Comparison of ENCODE assay signal across 8 mouse cellular contexts in the genomic region with DNA sequence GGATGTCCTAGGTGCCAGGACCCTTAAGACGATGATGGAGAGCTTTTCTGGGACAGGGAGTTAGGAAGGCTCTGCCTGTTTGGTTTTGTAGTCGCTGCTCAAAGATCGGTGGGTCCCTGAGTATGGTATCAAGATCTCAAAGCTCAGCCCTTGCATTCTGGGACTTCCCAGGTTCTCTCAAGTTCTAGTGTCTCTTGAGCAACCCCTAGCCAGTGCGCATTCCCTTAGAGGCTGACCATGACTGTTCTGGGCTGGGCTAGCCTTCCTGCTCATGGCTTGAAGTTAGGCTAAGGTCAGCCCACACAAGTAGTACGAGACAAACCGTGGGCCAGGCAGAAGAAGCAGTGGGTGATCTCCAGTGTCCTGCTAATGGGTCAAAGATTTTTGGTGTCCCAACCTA. TPM values are rescaled to one million over a fixed set of nuclear protein-coding genes. Genes with fewer than 3 reads are reported as not detected.
DNase-seq lines count a peak whose midpoint lies in the region; ATAC-seq and TF ChIP-seq lines count a peak whose summit lies in the region.

No protein-coding gene starts in this region.

- no peak for DNase-seq in heart, postnatal 14 days
- no peak for DNase-seq in CH12.LX (ENCODE audit: extremely low read depth)
- no peak for DNase-seq in liver, postnatal 0 days
- DNase-seq in ovary, postnatal 14 days (ENCODE audit: low spot score) = no peak
- no peak for DNase-seq in adrenal gland, adult 18-20 months (ENCODE audit: low spot score in 2 of 2)

- TF ChIP-seq CTCF in CH12.LX (conservative IDR thresholded peaks at IDR 0.05 in 1 of 2, IDR thresholded peaks at IDR 0.05 in 1 of 2; ENCODE audit: low read depth in 2 of 2, low read length in 2 of 2) = no peak
- no peak for TF ChIP-seq CTCF in liver, postnatal 0 days (IDR thresholded peaks at IDR 0.05; ENCODE audit: low read depth)

- TF ChIP-seq POLR2A in CH12.LX (IDR thresholded peaks at IDR 0.05; ENCODE audit: low read depth, low read length) = no peak

- ATAC-seq in heart, embryonic 12.5 days (ENCODE audit: insufficient number of reproducible peaks, low FRiP score) = no peak
- no peak for ATAC-seq in hindbrain, embryonic 12.5 days (ENCODE audit: low FRiP score)
- ATAC-seq in liver, postnatal 0 days = no peak
- no peak for ATAC-seq in megakaryocyte progenitor cell, adult 5-6 weeks (replicated peaks; ENCODE audit: poor library complexity)

- peaks cover 27% of the 10 kb centered on the region for H3K27me3 ChIP-seq in heart, embryonic 12.5 days (replicated peaks)
- no peaks in the 10 kb centered on the region for H3K27me3 ChIP-seq in CH12.LX (replicated peaks)
- H3K27me3 ChIP-seq in hindbrain, embryonic 12.5 days = peaks cover 48% of the 10 kb centered on the region
- peaks cover 22% of the 10 kb centered on the region for H3K27me3 ChIP-seq in liver, postnatal 0 days (ENCODE audit: insufficient read depth, low read length)

- dilution Hi-C loops in CH12.LX (cut with MboI; ENCODE audit: extremely low pct_ligation_motif_present, extremely low pct_unique_long_range_greater_than_20kb, low sequenced_read_pairs) = no loop called here

- TF ChIP-seq RAD21 in CH12.LX (IDR thresholded peaks at IDR 0.05; ENCODE audit: low read depth, low read length) = no peak

- in situ Hi-C loops in CH12.LX (cut with MboI; ENCODE audit: low pct_ligation_motif_present, low pct_unique_long_range_greater_than_20kb, low sequenced_read_pairs) = loop anchor here (5.0 kb wide), 1 partner anchor 169 kb away; no protein-coding TSS in a partner anchor

- peak overlapping the region; percentile 69; the same call in 1 of the 2 replicates for H3K9ac ChIP-seq in heart, embryonic 12.5 days
- peak overlapping the region; percentile 70; the same call in 1 of the 2 replicates for H3K9ac ChIP-seq in CH12.LX (ENCODE audit: insufficient read depth, low read depth)
- H3K9ac ChIP-seq in hindbrain, embryonic 12.5 days = no peak overlapping the region
- 0 out of 2 replicates have a peak overlapping the region, but pooled peaks have one; percentile 38 for H3K9ac ChIP-seq in liver, postnatal 0 days (replicated peaks)

- peaks cover 9% of the 10 kb centered on the region for H3K79me2 ChIP-seq in CH12.LX (replicated peaks; ENCODE audit: control insufficient read depth, extremely low read depth, insufficient read depth, poor library complexity, severe bottlenecking)

- 71% methylated on average over 6 of the region's 6 CpGs for WGBS in heart, embryonic 12.5 days
- 84% methylated on average over 6 of the region's 6 CpGs for WGBS in hindbrain, embryonic 12.5 days
- 67% methylated on average over 6 of the region's 6 CpGs for WGBS in liver, postnatal 0 days (ENCODE audit: insufficient replicate concordance)

- peak overlapping the region; percentile 76 for H3K4me2 ChIP-seq in heart, embryonic 12.5 days
- H3K4me2 ChIP-seq in CH12.LX (ENCODE audit: insufficient read depth, low read depth, poor library complexity, severe bottlenecking) = peak overlapping the region; percentile 70
- peak overlapping the region; percentile 58; the same call in 1 of the 2 replicates for H3K4me2 ChIP-seq in hindbrain, embryonic 12.5 days (replicated peaks)
- H3K4me2 ChIP-seq in liver, postnatal 0 days (ENCODE audit: low read depth, low read length) = peak overlapping the region; percentile 71

- H3K9me3 ChIP-seq in heart, embryonic 12.5 days (replicated peaks) = no peaks in the 10 kb centered on the region
- no peaks in the 10 kb centered on the region for H3K9me3 ChIP-seq in CH12.LX (replicated peaks; ENCODE audit: low read length)
- no peaks in the 10 kb centered on the region for H3K9me3 ChIP-seq in hindbrain, embryonic 12.5 days (replicated peaks)
- H3K9me3 ChIP-seq in liver, postnatal 0 days (ENCODE audit: low read length) = no peaks in the 10 kb centered on the region

- intact Hi-C loops in heart, postnatal 14 days (cut with DNase I) = loop anchor here (5.0 kb wide), 2 partner anchors 41 to 61 kb away; no protein-coding TSS in a partner anchor

- no peak for TF ChIP-seq EP300 in CH12.LX (IDR thresholded peaks at IDR 0.05; ENCODE audit: low read length)
- TF ChIP-seq EP300 in liver, postnatal 0 days (IDR thresholded peaks at IDR 0.05; ENCODE audit: low read depth) = no peak

- no peaks in the 10 kb centered on the region; the same call in 1 of the 2 replicates for H3K36me3 ChIP-seq in heart, embryonic 12.5 days
- H3K36me3 ChIP-seq in CH12.LX (replicated peaks in 1 of 2; ENCODE audit: control insufficient read depth in 1 of 2, insufficient read depth in 1 of 2, low read length in 1 of 2) = peaks cover 0 to 15% of the 10 kb centered on the region in 2 experiments
- no peaks in the 10 kb centered on the region for H3K36me3 ChIP-seq in hindbrain, embryonic 12.5 days
- no peaks in the 10 kb centered on the region for H3K36me3 ChIP-seq in liver, postnatal 0 days (replicated peaks; ENCODE audit: insufficient read depth, low read length)

- H3K4me1 ChIP-seq in heart, embryonic 12.5 days (replicated peaks) = peaks cover 42% of the 10 kb centered on the region
- H3K4me1 ChIP-seq in CH12.LX (ENCODE audit: control insufficient read depth in 1 of 2, insufficient read depth in 2 of 2) = peaks cover 32 to 88% of the 10 kb centered on the region in 2 experiments
- H3K4me1 ChIP-seq in hindbrain, embryonic 12.5 days = 0 out of 2 replicates have a peak, but pooled peaks cover 11% of the 10 kb centered on the region
- H3K4me1 ChIP-seq in liver, postnatal 0 days (ENCODE audit: insufficient read depth) = peaks cover 29% of the 10 kb centered on the region

- H3K4me3 ChIP-seq in heart, embryonic 12.5 days = peak overlapping the region; percentile 58
- peak overlapping the region; percentile 66 to 83 (median 67) for H3K4me3 ChIP-seq in CH12.LX (replicated peaks in 1 of 3; ENCODE audit: low read depth in 2 of 3, low read length in 2 of 3, poor library complexity in 1 of 3)
- no peak overlapping the region for H3K4me3 ChIP-seq in hindbrain, embryonic 12.5 days
- H3K4me3 ChIP-seq in liver, postnatal 0 days (ENCODE audit: low read depth, low read length) = peak overlapping the region; percentile 60; the same call in 1 of the 2 replicates

- H3K27ac ChIP-seq in heart, embryonic 12.5 days (ENCODE audit: poor library complexity, severe bottlenecking) = no peak overlapping the region
- no peak overlapping the region for H3K27ac ChIP-seq in CH12.LX (ENCODE audit: insufficient read depth, low read depth)
- no peak overlapping the region for H3K27ac ChIP-seq in hindbrain, embryonic 12.5 days
- no peak overlapping the region for H3K27ac ChIP-seq in liver, postnatal 0 days (ENCODE audit: low read depth)

TF ChIP-seq in CH12.LX, 34 proteins besides CTCF, POLR2A, EP300 and RAD21:
- TF ChIP-seq IRF4 (IDR thresholded peaks at IDR 0.05; ENCODE audit: low read depth, low read length) (no peak), ZKSCAN1 (IDR thresholded peaks at IDR 0.05; ENCODE audit: borderline replicate concordance, low read depth, low read length) (no peak), GABPA (IDR thresholded peaks at IDR 0.05; ENCODE audit: insufficient replicate concordance, low read depth, low read length) (no peak), SMC3 (IDR thresholded peaks at IDR 0.05; ENCODE audit: low read depth, low read length) (no peak), NRF1 (IDR thresholded peaks at IDR 0.05; ENCODE audit: low read depth, low read length) (no peak), MYC (IDR thresholded peaks at IDR 0.05; ENCODE audit: low read depth, low read length) (no peak), BHLHE40 (IDR thresholded peaks at IDR 0.05; ENCODE audit: low read depth, low read length) (no peak), HCFC1 (IDR thresholded peaks at IDR 0.05; ENCODE audit: low read depth, low read length) (no peak), TBP (conservative IDR thresholded peaks at IDR 0.05; ENCODE audit: low read depth, low read length) (no peak), MXI1 (IDR thresholded peaks at IDR 0.05; ENCODE audit: low read depth, low read length) (no peak), TCF12 (IDR thresholded peaks at IDR 0.05; ENCODE audit: low read depth, low read length) (no peak), ZNF384 (IDR thresholded peaks at IDR 0.05; ENCODE audit: low read depth, low read length) (no peak), NELFE (IDR thresholded peaks at IDR 0.05; ENCODE audit: low read depth, low read length) (no peak)

RNA-seq across cellular contexts. Expression of gene Adora2a, which starts 1.5 kb away (rescaled TPM):
- 3.1 and 3.7 TPM in 2 replicates for polyA plus RNA-seq in heart, embryonic 12.5 days (2016; fragmentation: Nextera tagmentation; extraction: Ambion mirVana)
- total RNA-seq in heart, postnatal 14 days (2021) = 10 to 100 TPM; 13.2 to 15.2 TPM
- total RNA-seq in CH12.LX (2012; rRNA removed) (7.1 and 14.4 TPM in 2 replicates), CH12.LX (2014; rRNA removed) (2.5 and 3.2 TPM in 2 replicates)
- 6.4 and 7.6 TPM in 2 replicates for polyA plus RNA-seq in CH12.LX (2012; ENCODE audit: insufficient read length, low read depth)
- polyA plus RNA-seq in hindbrain, embryonic 12.5 days (2016; fragmentation: Nextera tagmentation; extraction: Ambion mirVana) = 2.5 and 3.0 TPM in 2 replicates
- 1.8 and 1.9 TPM in 2 replicates for polyA plus RNA-seq in liver, postnatal 0 days (2015; fragmentation: Nextera tagmentation; extraction: Ambion mirVana)
- total RNA-seq in adrenal gland, adult 18-20 months (2021) = 1 to 10 TPM; 1.8 to 4.3 TPM
- total RNA-seq in megakaryocyte progenitor cell, adult 5-6 weeks (2015) = 0.91 and 0.93 TPM in 2 replicates
- 0.54 and 0.88 TPM in 2 replicates for total RNA-seq in megakaryocyte progenitor cell, adult 5-6 weeks (2017)
